Mouse (Mus musculus) 3T3-L1 (cell line): ENCODE measurements around the gene Kirrel.

Experiments used
- DNase-seq: peaks from one replicate; pipeline ENCODE4 v3.0.0-alpha.2; 2015; ENCODE audit warnings: low read depth, low spot score

Gene Kirrel

GRCm38 (mm10) chr3:87174096-87174768 is at the start of gene Kirrel:
Gene Kirrel (minus strand): TSS chr3:87174747.
- peak; percentile 89 for DNase-seq

DNA sequence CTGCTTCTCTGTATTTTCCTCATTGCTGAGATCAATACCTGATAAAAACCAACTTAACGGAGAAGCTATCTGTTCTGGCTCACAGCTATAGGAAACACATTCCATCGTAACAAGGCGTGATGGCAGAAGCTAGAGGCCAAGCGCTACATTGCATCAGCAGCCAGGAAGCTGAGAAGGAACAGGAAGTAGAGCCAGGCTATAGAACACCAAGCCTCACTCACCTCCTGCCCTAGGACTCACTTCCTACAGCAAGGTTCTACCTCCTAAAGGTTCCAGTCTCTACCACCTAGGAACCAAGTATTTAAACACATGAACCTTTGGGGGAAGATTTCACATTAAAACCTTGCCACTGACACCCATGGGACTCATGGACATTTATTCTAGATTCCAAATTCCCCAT is 49.1 kb upstream of the Kirrel start:
- no peak for DNase-seq

DNA sequence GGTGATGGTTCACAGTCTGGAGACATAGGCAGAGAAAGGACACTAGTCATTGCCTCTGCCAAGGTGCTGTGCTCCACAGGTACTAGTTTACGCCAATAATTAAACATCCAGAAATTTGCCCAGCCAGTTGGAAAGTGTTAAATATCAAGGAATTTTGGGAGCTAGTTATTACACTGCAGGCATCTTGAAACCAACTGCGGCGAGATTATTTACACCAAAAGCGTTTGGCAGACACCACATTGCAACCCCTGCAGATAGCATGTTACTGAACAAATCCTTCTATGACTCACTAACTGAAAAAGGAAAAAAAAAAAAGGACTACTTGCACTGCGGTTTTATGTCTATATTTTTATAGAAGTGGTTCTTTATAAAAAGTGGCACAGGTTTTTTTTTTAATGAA is 47.8 kb upstream of the Kirrel start:
- no peak for DNase-seq

GRCm38 (mm10) chr3:87215176-87215575 is 40.6 kb upstream of the Kirrel start:
- DNase-seq: no peak

DNA sequence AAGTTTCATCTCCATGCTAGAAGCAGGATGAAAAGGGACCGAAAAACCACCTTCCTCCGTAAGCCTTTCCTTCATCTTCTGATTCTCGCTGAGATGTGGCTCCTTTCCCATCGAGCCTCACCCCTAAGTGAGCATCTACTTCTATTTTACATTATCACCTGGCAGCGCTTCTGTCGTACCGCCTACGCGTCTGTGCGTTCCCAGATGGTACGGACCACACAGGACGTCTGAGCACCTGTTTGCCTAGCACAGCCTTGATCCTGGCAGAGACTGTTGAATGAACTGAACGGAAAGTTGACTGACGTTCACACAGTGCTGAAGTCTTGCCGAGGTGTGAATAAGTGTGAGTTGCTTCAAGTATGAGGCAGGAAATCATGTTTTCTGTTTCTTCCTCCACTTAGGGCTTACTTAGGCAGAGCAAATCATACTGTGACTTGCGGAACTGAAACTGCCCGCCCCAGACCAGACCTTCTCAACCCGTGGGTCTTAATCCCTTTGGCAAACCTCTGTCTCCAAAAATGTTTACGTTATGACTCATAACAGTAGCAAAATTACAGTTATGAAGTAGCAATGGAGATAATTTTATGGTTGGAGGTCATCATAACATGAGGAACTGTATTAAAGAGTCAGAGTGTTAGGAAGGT is 39.8 kb upstream of the Kirrel start:
- no peak for DNase-seq

GRCm38 (mm10) chr3:87206336-87207075 is 32.0 kb upstream of the Kirrel start:
- DNase-seq: no peak

GRCm38 (mm10) chr3:87196637-87197036 is 22.1 kb upstream of the Kirrel start:
- DNase-seq: no peak

DNA sequence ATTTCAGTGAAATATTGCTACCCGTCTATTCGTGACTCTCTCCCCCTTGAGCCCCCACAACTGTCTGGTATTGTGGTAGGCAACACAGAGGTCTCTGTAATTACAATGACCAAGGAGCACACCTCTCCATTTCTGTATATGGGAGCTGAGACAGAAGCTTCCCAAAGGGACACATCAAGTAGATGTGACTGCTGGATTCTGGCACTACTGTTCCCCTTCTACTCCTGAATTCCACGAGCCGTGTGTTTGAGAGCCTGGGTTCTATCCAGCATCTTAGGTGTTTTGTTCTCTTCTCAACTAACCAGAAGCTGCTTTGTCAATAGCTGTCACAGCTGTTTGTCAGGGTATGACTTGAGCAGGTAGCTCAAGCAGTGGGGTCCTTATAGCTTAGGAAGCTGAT is 20.5 kb upstream of the Kirrel start:
- no peak for DNase-seq

DNA sequence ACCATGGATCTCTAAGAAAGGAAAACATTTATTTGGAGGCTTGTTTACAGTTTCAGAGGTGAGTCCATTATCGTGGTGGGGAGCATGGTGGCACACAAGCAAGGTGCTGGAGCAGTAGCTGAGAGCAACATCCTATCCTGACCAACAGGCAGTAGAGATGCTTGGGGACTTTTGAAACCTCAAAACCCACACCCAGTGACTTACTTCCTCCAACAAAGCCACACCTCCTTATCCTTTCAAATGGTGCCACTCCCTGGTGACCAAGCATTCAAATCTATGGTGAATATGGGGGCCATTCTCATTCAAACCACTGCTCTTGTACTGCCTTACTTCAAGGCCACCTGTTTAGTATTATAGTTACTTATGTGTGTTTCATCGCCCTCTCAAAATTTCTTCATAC is 20.0 kb upstream of the Kirrel start:
- no peak for DNase-seq

- no peak for DNase-seq
These were observed 19.2 kb upstream of the Kirrel start for GRCm38 (mm10) chr3:87193756-87194155.

- DNase-seq: no peak
These were observed 18.8 kb upstream of the Kirrel start for GRCm38 (mm10) chr3:87193352-87193751.

- no peak for DNase-seq
These were observed 2.1 kb upstream of the Kirrel start for GRCm38 (mm10) chr3:87176687-87177086.

- peak; percentile 86 for DNase-seq
These were observed 880 bp upstream of the Kirrel start for GRCm38 (mm10) chr3:87175438-87175815.

DNA sequence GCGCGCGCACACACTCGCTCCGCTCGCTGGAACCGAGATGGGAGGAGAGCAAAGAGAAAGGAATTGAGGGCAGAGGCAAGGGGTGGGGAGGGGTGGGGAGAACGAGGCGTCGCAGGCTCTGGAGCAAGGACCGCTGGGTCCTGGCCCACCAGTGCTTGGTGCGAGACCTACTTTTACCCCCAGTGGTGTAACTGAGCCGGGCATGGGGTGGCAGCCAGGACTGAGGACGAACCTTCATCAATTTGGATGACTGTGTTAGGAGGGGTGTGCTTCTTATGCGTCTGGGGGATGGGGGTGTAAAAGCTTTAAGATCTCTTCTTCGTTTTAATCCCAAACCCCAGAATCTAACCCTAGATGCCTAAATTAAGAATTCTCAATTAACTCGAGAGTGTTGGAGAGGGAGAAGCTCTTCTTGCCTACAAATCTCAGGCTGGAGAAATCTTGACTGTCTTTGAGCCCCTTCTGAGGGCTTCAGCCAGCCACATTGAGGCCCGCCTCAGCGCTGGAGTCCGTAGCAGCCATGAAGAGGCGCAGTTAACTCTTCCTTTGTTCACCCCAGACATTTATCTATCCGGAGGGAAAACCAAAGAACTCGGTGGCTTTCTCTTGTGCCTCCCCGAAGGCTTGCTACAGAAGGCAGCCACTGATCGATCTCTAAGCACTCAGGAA is 356 bp upstream of the Kirrel start:
- no peak for DNase-seq

DNA sequence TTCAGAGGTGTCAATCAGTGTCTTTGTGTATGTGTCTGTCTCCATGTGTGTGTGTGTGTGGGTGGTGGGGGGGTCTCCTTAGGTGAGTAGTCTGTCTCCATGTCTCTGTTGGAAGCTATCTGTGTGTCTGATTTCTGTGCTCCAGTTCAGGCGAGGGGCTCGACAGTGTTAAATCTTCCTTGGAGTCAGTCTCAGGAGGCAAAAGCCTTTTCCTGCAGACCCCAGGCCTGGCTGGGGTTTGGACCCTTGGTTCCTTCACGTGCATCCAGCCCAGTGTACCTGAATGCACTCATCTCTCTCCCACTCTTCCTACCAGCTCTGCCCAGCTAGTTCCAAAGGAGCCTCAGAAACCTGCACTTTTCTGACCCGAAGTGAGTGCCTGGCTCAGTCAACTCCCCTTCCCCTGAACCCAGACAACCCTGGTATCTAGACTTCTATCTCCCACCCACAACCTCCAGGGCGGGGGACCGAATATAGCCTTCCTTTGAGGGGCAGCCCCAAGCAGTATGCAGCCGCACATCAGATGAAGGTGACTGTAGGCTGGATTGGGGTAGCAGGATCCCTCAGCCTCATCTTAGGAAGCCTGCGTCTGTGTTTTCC is 961 bp downstream of the Kirrel start:
- no peak for DNase-seq

DNA sequence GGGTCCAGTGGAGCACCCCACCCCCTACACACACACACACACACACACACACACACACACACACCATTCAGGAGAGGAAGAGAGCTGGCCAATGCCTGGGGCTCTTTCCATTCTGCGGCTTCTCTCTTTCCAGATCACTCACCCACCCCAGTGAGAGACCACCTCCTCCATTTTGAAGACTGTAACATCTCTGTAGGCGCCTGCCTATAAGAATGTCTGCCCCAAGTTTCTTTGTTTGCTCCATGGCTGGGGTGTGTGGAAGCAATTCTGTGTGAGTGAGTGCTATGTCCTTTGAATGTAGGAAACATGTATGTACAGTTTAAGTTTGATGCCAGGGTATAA is 1.5 kb downstream of the Kirrel start:
- peak; percentile 56 for DNase-seq

- DNase-seq: peak; percentile 88
These were observed 2.0 kb downstream of the Kirrel start for GRCm38 (mm10) chr3:87172351-87173102.

GRCm38 (mm10) chr3:87171201-87172100 is 3.1 kb downstream of the Kirrel start:
- peak; percentile 28 for DNase-seq

GRCm38 (mm10) chr3:87169402-87170015 is 5.0 kb downstream of the Kirrel start:
- no peak for DNase-seq

- no peak for DNase-seq
These were observed 5.8 kb downstream of the Kirrel start for GRCm38 (mm10) chr3:87168756-87169155.
